Mouse (Mus musculus) forebrain, embryonic 16.5 days (tissue): ENCODE measurements around the gene Ccdc77. TPM values are rescaled to one million over a fixed set of nuclear protein-coding genes. Genes with fewer than 3 reads are reported as not detected.
A peak's percentile ranks its signal among the peaks of the same experiment; 100 is the strongest.

Experiments
- ATAC-seq: fragments of 200-750 bp; cut with Nextera tagmentation; 2 replicates; pipeline ENCODE4 v1.8.0; 2017; ENCODE audit warnings: mild to moderate bottlenecking, moderate library complexity
- H3K27ac ChIP-seq: fragments of 300-500 bp; sonication (generic); 2 replicates; pipeline ENCODE4 v1.5.1; 2014; ENCODE audit warnings: low read length, control low read depth
- H3K27me3 ChIP-seq: fragments of 300-500 bp; sonication (generic); replicated peaks from 2 replicates; pipeline ENCODE4 v1.6.1; 2014; ENCODE audit warnings: low read length; ENCODE audit not compliant: control insufficient read depth, insufficient read depth
- H3K36me3 ChIP-seq: fragments of 300-500 bp; sonication (generic); 2 replicates; pipeline ENCODE4 v1.6.1; 2014; ENCODE audit not compliant: control insufficient read depth, insufficient read depth
- H3K4me1 ChIP-seq: fragments of 300-500 bp; sonication (generic); replicated peaks from 2 replicates; pipeline ENCODE4 v1.6.1; 2014; ENCODE audit warnings: low read length; ENCODE audit not compliant: control insufficient read depth, insufficient read depth
- H3K4me2 ChIP-seq: fragments of 300-500 bp; sonication (generic); 2 replicates; pipeline ENCODE4 v1.6.1; 2014; ENCODE audit warnings: mild to moderate bottlenecking, low read length, control low read depth
- H3K4me3 ChIP-seq: fragments of 300-500 bp; sonication (generic); replicated peaks from 2 replicates; pipeline ENCODE4 v1.5.1; 2014; ENCODE audit warnings: mild to moderate bottlenecking, low read length, control low read depth
- H3K9ac ChIP-seq: fragments of 300-500 bp; sonication (generic); replicated peaks from 2 replicates; pipeline ENCODE4 v1.6.1; 2014; ENCODE audit warnings: low read depth, low read length, control low read depth
- H3K9me3 ChIP-seq: fragments of 300-500 bp; sonication (generic); 2 replicates; pipeline ENCODE4 v1.6.1; 2016; ENCODE audit warnings: low read length; ENCODE audit not compliant: control insufficient read depth
- WGBS: fragments of 180-500 bp; shearing (Covaris S2); extraction: QIAGEN DNeasy Blood & Tissue Kit; methylation state at CpG from one replicate; pipeline ENCODE4 v1.1.7; 2014; 5-methylcytosine and 5-hydroxymethylcytosine counted together
- polyA plus RNA-seq: library from polyadenylated mRNA; unstranded; fragments of >200 nt; fragmentation: Nextera tagmentation; extraction: Ambion mirVana; gene quantifications from 2 replicates; pipeline ENCODE4 v1.2.1, GENCODE M21; 2015

The Ccdc77 gene
- polyA plus RNA-seq, 1 experiment from 2014 or later: 13.3 TPM

DNA sequence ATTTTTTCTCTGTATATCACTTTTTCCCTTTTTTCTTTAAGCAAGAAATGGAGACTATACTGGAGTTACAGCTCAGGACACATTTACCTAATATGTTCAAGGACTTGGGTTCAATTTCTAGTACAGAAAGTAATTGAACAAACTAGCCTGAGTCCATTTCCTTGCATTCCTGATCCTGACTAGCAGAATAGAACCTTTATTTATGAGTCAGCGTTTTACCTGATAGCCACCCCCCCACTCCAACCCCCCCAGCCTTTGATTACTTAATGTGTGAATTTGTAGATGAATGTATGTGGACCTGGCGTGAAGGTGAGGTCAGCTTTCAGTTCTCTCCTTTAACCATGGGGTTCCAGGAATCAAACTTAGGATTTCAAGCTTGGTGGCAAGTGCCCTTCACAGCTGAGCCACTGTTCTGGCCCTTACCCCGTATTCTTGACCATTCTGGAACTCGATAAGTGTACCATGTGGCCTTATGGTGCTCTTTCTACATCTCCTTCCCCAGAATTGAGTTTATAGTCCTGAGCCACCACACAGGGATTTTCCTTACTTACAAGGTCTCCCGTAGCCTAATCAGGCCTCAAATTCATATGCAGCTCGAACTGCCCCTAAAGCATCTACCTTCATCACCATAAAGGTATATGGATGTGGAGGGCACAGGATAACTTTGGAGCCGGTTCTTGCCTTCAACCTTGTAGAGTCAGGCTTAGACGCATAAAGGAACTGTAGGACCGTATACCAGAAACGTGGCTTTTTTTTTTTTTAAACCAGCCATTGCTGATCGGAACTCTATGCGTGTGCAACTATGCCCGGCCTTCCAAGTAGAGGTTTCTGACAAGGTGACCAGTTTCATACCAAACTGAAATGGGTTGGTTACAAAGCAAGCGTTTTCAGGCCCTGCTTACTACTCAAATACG, 1.1 kb downstream of the Ccdc77 start:
- peak; percentile 32 for ATAC-seq
- WGBS: 24% methylated on average over 15 of the region's 15 CpGs

DNA sequence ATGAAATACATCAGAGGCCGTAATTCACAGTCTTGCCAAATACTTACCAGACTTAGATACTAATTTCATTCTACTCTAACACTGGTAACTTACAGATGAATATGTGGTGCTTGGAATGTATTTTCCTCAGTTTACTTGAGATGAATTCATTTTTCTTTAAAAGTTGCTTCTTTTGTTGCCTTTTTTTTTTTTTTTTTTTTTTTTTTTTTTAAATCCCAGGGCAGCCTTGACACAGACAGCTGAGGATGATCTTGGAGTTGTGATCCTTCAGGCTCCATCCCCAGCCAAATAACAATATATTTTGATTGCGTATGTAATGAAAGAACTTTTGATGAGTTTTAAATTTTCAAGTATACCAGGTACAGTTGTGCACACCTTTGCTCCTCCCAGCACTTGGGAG, 2.0 kb downstream of the Ccdc77 start:
- peaks cover 14% of the 10 kb centered on the region for H3K4me1 ChIP-seq
- no peak overlapping the region for H3K9ac ChIP-seq
- ATAC-seq: no peak
- H3K27me3 ChIP-seq: no peaks in the 10 kb centered on the region
- H3K27ac ChIP-seq: no peak overlapping the region
- H3K36me3 ChIP-seq: no peaks in the 10 kb centered on the region; the same call in 1 of the 2 replicates
- 96% methylated on average over 2 of the region's 2 CpGs for WGBS
- H3K9me3 ChIP-seq: no peaks in the 10 kb centered on the region
- no peak overlapping the region for H3K4me2 ChIP-seq
- no peak overlapping the region for H3K4me3 ChIP-seq

More for the DNA sequence above, 1.1 kb downstream of the Ccdc77 start:
- Histone ChIP-seq H3K4me3 (peak overlapping the region; percentile 95), H3K9me3 (no peaks in the 10 kb centered on the region), H3K4me2 (peak overlapping the region; percentile 70), H3K36me3 (peaks cover 3% of the 10 kb centered on the region; the same call in 1 of the 2 replicates), H3K9ac (peak overlapping the region; percentile 90), H3K27me3 (no peaks in the 10 kb centered on the region), H3K4me1 (peaks cover 14% of the 10 kb centered on the region), H3K27ac (peak overlapping the region; percentile 94)

DNA sequence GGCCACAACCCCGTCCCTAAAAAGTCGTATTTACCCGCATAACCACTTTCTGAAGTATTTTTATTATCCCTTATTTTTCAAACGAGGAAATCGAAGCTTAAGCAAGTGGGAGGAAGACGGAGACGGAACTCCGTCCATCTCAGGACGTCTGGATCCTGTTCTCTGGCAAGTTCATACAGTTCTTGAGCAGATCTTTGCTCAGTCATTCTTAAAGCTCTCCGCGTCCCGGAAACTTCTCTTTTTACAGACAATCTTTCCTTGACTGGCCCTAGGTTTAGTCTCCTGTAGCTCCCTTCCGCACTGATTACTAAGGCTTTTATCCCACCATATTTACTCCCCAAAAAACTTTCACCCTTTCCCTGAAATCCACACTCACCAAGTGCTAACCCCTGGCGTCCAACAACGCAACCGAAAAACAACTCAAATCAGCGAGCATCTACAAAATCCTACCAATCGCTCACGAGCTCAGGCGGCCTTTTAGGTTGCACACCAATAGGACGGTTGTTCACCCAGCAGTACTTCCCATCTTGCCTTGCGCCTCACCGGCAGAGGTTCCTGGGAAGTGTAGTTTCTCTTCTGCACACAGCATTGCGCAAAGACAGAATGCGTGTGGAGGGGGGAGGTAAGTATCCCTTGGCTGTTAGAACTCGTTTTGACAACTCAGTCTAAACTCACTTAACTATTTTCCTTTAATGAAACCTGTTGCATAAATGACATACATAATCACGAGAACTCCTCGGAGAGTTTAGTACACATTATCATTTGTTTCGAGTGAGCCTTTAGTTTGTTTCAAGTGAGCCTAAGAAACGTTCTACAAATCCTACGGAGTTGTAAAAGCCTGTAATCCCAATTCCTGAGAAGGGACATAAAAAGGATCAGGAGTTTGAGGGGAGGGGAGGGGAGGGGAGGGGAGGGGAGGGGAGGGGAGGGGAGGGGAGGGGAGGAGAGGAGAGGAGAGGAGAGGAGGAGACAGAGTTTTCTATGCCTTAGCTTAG, 6.9 kb downstream of the Ccdc77 start:
- peaks cover 7% of the 10 kb centered on the region for H3K4me1 ChIP-seq
- WGBS: under 1% methylated on average over 31 of the region's 31 CpGs
- peak overlapping the region; percentile 62 for H3K4me2 ChIP-seq
- peak overlapping the region; percentile 12; the same call in 1 of the 2 replicates for H3K27ac ChIP-seq
- ATAC-seq: peak; percentile 100
- H3K9me3 ChIP-seq: no peaks in the 10 kb centered on the region
- peak overlapping the region; percentile 27 for H3K9ac ChIP-seq
- H3K27me3 ChIP-seq: no peaks in the 10 kb centered on the region
- no peaks in the 10 kb centered on the region for H3K36me3 ChIP-seq
- H3K4me3 ChIP-seq: peak overlapping the region; percentile 57

DNA sequence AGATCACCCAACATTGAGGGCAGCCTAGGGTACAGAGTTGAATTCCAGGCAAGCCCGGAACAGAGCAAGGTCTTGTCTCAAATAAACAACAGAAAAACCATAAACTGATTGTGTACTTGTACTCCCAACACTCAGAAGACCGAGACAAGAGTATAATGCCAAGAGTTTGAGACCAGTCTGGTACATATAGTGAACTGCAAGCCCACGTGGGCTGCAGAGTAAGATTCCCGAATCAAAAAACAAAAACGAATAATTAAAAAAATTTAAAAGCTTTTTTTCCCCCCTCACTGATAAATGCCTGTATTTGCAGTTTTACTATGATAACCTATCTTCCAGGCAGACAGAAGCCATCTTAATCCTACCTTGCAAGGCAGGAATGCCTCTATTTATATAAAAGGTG, 7.7 kb downstream of the Ccdc77 start:
- Histone ChIP-seq H3K9me3 (no peaks in the 10 kb centered on the region), H3K27ac (no peak overlapping the region), H3K4me1 (peaks cover 7% of the 10 kb centered on the region), H3K4me3 (peak overlapping the region; percentile 57), H3K27me3 (no peaks in the 10 kb centered on the region), H3K4me2 (peak overlapping the region; percentile 62), H3K9ac (peak overlapping the region; percentile 27), H3K36me3 (no peaks in the 10 kb centered on the region)
- ATAC-seq: no peak
- 38% methylated on average over 5 of the region's 5 CpGs for WGBS

DNA sequence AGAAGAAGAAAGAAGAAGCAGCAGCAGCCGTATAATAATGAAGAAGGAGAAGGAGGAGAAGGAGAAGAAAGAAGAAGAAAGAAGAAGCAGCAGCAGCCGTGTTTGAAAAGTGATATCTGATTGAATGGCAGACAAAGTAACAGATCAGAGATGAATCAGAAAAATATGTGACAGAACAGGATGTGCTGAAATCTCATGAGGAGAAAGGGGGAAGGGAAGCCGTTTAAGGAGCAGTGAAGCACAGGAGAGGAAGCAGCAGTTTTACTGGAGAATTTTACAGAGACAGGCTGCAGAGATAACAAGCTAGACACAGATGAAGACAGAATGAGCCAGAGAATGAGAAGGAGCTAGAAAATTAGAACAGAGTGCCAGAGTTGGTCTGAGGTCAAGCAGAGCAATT, 15.2 kb downstream of the Ccdc77 start:
- Histone ChIP-seq H3K9me3 (no peaks in the 10 kb centered on the region), H3K36me3 (peaks cover 2% of the 10 kb centered on the region), H3K4me2 (no peak overlapping the region), H3K27ac (no peak overlapping the region), H3K27me3 (no peaks in the 10 kb centered on the region), H3K4me3 (no peak overlapping the region), H3K4me1 (no peaks in the 10 kb centered on the region), H3K9ac (no peak overlapping the region)
- 96% methylated on average over 3 of the region's 3 CpGs for WGBS
- ATAC-seq: no peak

DNA sequence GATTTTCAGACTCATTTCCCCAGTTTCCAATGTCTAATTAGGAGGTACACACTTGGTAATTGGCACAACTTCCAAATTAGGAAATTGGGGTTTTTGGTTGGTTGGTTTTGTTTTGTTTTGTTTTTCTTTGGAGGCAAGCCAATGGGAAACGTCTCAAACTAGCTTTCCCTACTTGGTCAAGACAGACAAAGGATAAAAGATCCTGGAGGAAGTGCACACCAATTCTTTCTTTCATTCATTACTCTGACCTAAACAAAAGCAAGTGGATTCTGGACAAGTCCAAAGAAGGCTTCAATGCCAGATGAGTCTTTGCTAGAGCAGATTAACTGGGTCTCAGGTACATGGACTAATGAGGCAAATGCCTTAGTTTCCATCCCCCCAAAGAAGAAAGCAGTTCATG, 20.2 kb downstream of the Ccdc77 start:
- 11% methylated on average over 1 of the region's 1 CpGs for WGBS
- ATAC-seq: 0 out of 2 replicates have a peak, but pooled peaks have one; percentile 10

DNA sequence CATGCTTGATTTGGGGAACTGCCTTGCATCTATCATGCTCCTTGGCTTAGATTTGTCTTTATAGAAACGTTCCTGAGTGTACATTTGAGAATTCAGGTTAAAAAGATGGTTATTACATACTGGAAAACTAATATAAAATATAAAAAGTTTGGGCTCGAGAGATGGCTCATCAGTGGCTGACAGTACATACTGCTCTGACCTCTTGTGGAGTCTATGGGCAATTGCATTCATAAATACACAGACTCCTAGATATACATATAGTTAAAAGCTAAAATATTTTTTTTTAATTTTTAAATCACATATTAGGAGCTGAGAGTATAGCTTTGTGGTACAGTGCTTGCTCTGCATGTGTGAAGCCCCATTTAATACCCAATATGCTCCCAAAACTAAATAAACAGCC, 31.8 kb downstream of the Ccdc77 start:
- no peak overlapping the region for H3K4me2 ChIP-seq
- peaks cover 2% of the 10 kb centered on the region; the same call in 1 of the 2 replicates for H3K36me3 ChIP-seq
- H3K9ac ChIP-seq: no peak overlapping the region
- no peaks in the 10 kb centered on the region for H3K4me1 ChIP-seq
- no peak overlapping the region for H3K27ac ChIP-seq
- WGBS: 81% methylated on average over 2 of the region's 2 CpGs
- H3K4me3 ChIP-seq: no peak overlapping the region
- ATAC-seq: no peak
- H3K9me3 ChIP-seq: no peaks in the 10 kb centered on the region
- no peaks in the 10 kb centered on the region for H3K27me3 ChIP-seq

More for the DNA sequence above, 20.2 kb downstream of the Ccdc77 start:
- H3K27me3 ChIP-seq: no peaks in the 10 kb centered on the region
- no peak overlapping the region for H3K9ac ChIP-seq
- H3K27ac ChIP-seq: no peak overlapping the region
- H3K4me2 ChIP-seq: no peak overlapping the region
- H3K4me1 ChIP-seq: no peaks in the 10 kb centered on the region
- H3K36me3 ChIP-seq: no peaks in the 10 kb centered on the region
- no peak overlapping the region for H3K4me3 ChIP-seq
- no peaks in the 10 kb centered on the region for H3K9me3 ChIP-seq

DNA sequence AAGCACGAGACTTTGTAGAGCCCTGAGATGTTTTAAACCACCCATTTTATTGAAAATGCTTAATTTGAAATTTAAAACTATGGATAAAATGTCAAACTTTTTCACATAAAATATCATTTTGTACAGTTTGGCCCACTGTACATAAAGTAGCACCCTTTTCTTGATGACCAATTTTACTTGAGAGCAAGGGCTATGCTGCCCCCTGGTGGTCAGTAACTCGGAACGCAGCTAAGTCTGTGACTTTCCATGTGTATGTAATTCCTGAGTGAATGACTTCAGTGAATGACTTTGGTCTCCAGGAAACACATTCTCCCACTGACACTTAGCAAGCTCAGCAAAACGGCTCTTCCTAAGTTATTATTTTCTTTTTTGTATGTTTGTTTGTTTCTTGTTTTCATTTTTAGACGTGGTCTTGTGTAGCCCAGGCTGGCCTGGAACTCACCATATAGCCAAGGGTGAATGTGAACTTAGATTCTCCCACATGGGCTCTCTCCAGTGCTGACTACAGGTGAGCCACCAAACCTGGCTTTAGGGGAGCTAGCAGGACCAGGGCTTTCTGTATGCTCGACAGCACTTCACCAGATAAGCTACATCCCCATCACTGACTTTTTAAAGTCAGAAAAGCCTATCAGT, 39.8 kb downstream of the Ccdc77 start:
- Histone ChIP-seq H3K9me3 (no peaks in the 10 kb centered on the region), H3K27ac (no peak overlapping the region), H3K9ac (no peak overlapping the region), H3K27me3 (no peaks in the 10 kb centered on the region), H3K4me3 (no peak overlapping the region), H3K4me2 (no peak overlapping the region), H3K36me3 (peaks cover 2% of the 10 kb centered on the region; the same call in 1 of the 2 replicates), H3K4me1 (no peaks in the 10 kb centered on the region)
- 30% methylated on average over 6 of the region's 6 CpGs for WGBS
- ATAC-seq: peak; percentile 66; the same call in 1 of the 2 replicates
